In the genomic region with DNA sequence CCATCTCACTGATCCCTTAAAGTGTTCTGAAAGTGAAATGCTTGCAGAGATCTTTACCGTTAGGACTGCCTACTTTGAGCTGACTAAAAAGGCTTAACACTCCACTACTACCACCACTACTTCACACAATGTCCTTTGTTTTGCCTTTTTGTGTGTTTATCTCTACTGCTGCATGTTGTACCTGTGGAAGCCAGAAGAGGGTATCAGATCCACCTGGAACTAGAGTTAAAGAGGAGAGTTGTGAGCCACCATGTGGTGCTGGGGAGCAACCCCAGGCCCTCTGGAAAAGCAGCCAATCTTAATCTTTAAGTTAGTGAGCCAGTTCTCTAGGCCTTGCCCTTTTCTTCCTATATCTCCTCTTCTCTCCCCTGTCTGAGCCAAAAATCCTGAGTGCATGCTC, we compare ENCODE assay signal across 12 mouse cellular contexts. TPM values are rescaled to one million over a fixed set of nuclear protein-coding genes. Genes with fewer than 3 reads are reported as not detected.
DNase-seq lines count a peak whose midpoint lies in the region; ATAC-seq and TF ChIP-seq lines count a peak whose summit lies in the region.
"Had no signal": no experiment of that assay in that cellular context is flagged by ENCODE, and none has a peak within 500 bp of the region (broad histone marks: within the 10 kb centered on the region; RNA-seq: fewer than 3 reads in every experiment).

No protein-coding gene starts in this region.

- H3K4me2 ChIP-seq in lung, postnatal 0 days (replicated peaks; ENCODE audit: low read depth, low read length), result no peak overlapping the region
- H3K4me2 ChIP-seq: liver, embryonic 15.5 days; midbrain, embryonic 11.5 days had no signal

- DNase-seq in heart, adult 11 months, result peak; percentile 40
- no peak for DNase-seq in heart, postnatal 10 days
- DNase-seq in lung, postnatal 0 days (ENCODE audit: low spot score), result peak; percentile 15
- no peak for DNase-seq in lung, postnatal 25 days (ENCODE audit: low spot score)
- peak; percentile 39 for DNase-seq in ES-E14 (ENCODE audit: low read depth, low spot score)
- DNase-seq in ovary, postnatal 10 days (ENCODE audit: low spot score), result no peak
- DNase-seq in limb, embryonic 10.5 days (ENCODE audit: low spot score), result no peak
- DNase-seq: cerebellum, adult 18-20 months; kidney, postnatal 4 days had no signal

- H3K4me1 ChIP-seq in lung, postnatal 0 days (ENCODE audit: insufficient read depth, low read depth, low read length), result peaks cover 13% of the 10 kb centered on the region; the same call in 1 of the 2 replicates
- H3K4me1 ChIP-seq in ES-E14 (ENCODE audit: control insufficient read depth in 2 of 2, insufficient read depth in 2 of 2, low read length in 2 of 2, poor library complexity in 1 of 2), result peaks cover 3% of the 10 kb centered on the region in 2 experiments; a peak in 2 of 4 replicates
- H3K4me1 ChIP-seq in limb, embryonic 10.5 days, result peaks cover 18% of the 10 kb centered on the region

- TF ChIP-seq EP300 in lung, postnatal 0 days (IDR thresholded peaks at IDR 0.05), result no peak

- no peaks in the 10 kb centered on the region for H3K9me3 ChIP-seq in lung, postnatal 0 days (ENCODE audit: low read length)
- H3K9me3 ChIP-seq in ES-E14 (ENCODE audit: control insufficient read depth, insufficient read depth, low read depth, low read length), result no peaks in the 10 kb centered on the region
- no peaks in the 10 kb centered on the region for H3K9me3 ChIP-seq in limb, embryonic 10.5 days (replicated peaks)
- H3K9me3 ChIP-seq: liver, embryonic 15.5 days had no signal

- no peak for ATAC-seq in lung, postnatal 0 days
- ATAC-seq in megakaryocyte-erythroid progenitor cell, adult 5-6 weeks (replicated peaks; ENCODE audit: low FRiP score, low TSS enrichment, poor library complexity, severe bottlenecking), result peak; percentile 37

- H3K9ac ChIP-seq in lung, postnatal 0 days (replicated peaks; ENCODE audit: low read depth), result no peak overlapping the region
- H3K9ac ChIP-seq in ES-E14 (ENCODE audit: insufficient read depth, low read depth, low read length, poor library complexity, severe bottlenecking), result no peak overlapping the region
- H3K9ac ChIP-seq: liver, embryonic 15.5 days had no signal

- in situ Hi-C loops in ES-E14 (cut with MboI; ENCODE audit: low sequenced_read_pairs in 2 of 2, unreplicated experiment in 2 of 2), result loop anchor here in 1 of 2 experiments (25.0 kb wide), 1 partner anchor 485 kb away; no protein-coding TSS in a partner anchor

- no peak overlapping the region for H3K27ac ChIP-seq in lung, postnatal 0 days (ENCODE audit: low read length)
- no peak overlapping the region for H3K27ac ChIP-seq in ES-E14 (ENCODE audit: insufficient read depth, low read depth, low read length, poor library complexity, severe bottlenecking)
- H3K27ac ChIP-seq in limb, embryonic 10.5 days, result no peak overlapping the region
- H3K27ac ChIP-seq: liver, embryonic 15.5 days had no signal

- H3K27me3 ChIP-seq in lung, postnatal 0 days (replicated peaks; ENCODE audit: insufficient read depth, low read length), result no peaks in the 10 kb centered on the region
- no peaks in the 10 kb centered on the region for H3K27me3 ChIP-seq in limb, embryonic 10.5 days (ENCODE audit: low read depth, poor library complexity, severe bottlenecking)
- H3K27me3 ChIP-seq: liver, embryonic 15.5 days had no signal

- WGBS in lung, postnatal 0 days, result 50% methylated on average over 1 of the region's 1 CpGs
- WGBS in limb, embryonic 10.5 days, result 95% methylated on average over 1 of the region's 1 CpGs

- H3K4me3 ChIP-seq in lung, postnatal 0 days (ENCODE audit: low read depth, low read length), result no peak overlapping the region
- H3K4me3 ChIP-seq in ES-E14 (ENCODE audit: insufficient read depth in 1 of 2, low read depth in 1 of 2, low read length in 2 of 2, poor library complexity in 1 of 2, severe bottlenecking in 1 of 2), result no peak overlapping the region
- H3K4me3 ChIP-seq in limb, embryonic 10.5 days, result no peak overlapping the region
- H3K4me3 ChIP-seq: liver, embryonic 15.5 days had no signal

- intact Hi-C loops in heart, postnatal 10 days (cut with DNase I), result no loop called here

- TF ChIP-seq CTCF in lung, postnatal 0 days (IDR thresholded peaks at IDR 0.05), result peak; percentile 44

- peaks cover 28% of the 10 kb centered on the region; the same call in 1 of the 2 replicates for H3K36me3 ChIP-seq in lung, postnatal 0 days (ENCODE audit: insufficient read depth, low read length)
- peaks cover 29% of the 10 kb centered on the region for H3K36me3 ChIP-seq in ES-E14 (ENCODE audit: control insufficient read depth, insufficient read depth, low read length, poor library complexity, severe bottlenecking)
- peaks cover 84% of the 10 kb centered on the region for H3K36me3 ChIP-seq in limb, embryonic 10.5 days

TF ChIP-seq in ES-E14, 5 proteins besides CTCF, POLR2A, EP300 and RAD21:
- TF ChIP-seq MAFK (IDR thresholded peaks at IDR 0.05; ENCODE audit: insufficient read depth, low read depth, low read length) (no peak), ZNF384 (IDR thresholded peaks at IDR 0.05; ENCODE audit: low read depth, low read length) (no peak), HCFC1 (IDR thresholded peaks at IDR 0.05; ENCODE audit: borderline replicate concordance, insufficient read depth, low read length) (no peak), CHD2 (IDR thresholded peaks at IDR 0.05; ENCODE audit: low read depth, low read length) (no peak), ZC3H11A (IDR thresholded peaks at IDR 0.05; ENCODE audit: borderline replicate concordance, low read depth, low read length) (no peak)
TF ChIP-seq in ES-E14: peak in this region for 0.

RNA-seq across cellular contexts. Expression of gene Dnaja1, which starts 5.3 kb away (rescaled TPM):
- total RNA-seq in heart, postnatal 10 days (2021), result 100 to 1,000 TPM in 1 of 2 experiments, 10 to 100 TPM in 1; 95.0 to 120 TPM
- 285 and 314 TPM in 2 replicates for polyA plus RNA-seq in lung, postnatal 0 days (2015; fragmentation: Nextera tagmentation; extraction: Ambion mirVana)
- 92.8 and 139 TPM in 2 replicates for total RNA-seq in ES-E14 (2012; rRNA removed)
- total RNA-seq in megakaryocyte-erythroid progenitor cell, adult 5-6 weeks (2014; fragmentation: Nextera tagmentation), result 141 and 157 TPM in 2 replicates
- total RNA-seq in megakaryocyte-erythroid progenitor cell, adult 5-6 weeks (2017), result 570 and 579 TPM in 2 replicates
- polyA plus RNA-seq in limb, embryonic 10.5 days (2016; fragmentation: Nextera tagmentation; extraction: Ambion mirVana), result 546 and 555 TPM in 2 replicates

RNA-seq across cellular contexts. Expression of gene Aptx, which starts 24.3 kb away (rescaled TPM):
- total RNA-seq in heart, postnatal 10 days (2021), result 10 to 100 TPM; 18.0 to 18.1 TPM
- 19.5 and 21.2 TPM in 2 replicates for polyA plus RNA-seq in lung, postnatal 0 days (2015; fragmentation: Nextera tagmentation; extraction: Ambion mirVana)
- total RNA-seq in ES-E14 (2012; rRNA removed), result 14.7 and 16.2 TPM in 2 replicates
- total RNA-seq in megakaryocyte-erythroid progenitor cell, adult 5-6 weeks (2014; fragmentation: Nextera tagmentation), result 9.3 and 15.6 TPM in 2 replicates
- 14.5 and 16.2 TPM in 2 replicates for total RNA-seq in megakaryocyte-erythroid progenitor cell, adult 5-6 weeks (2017)
- polyA plus RNA-seq in limb, embryonic 10.5 days (2016; fragmentation: Nextera tagmentation; extraction: Ambion mirVana), result 35.4 and 39.6 TPM in 2 replicates

RNA-seq across cellular contexts. Expression of gene Smu1, which starts 30.5 kb away (rescaled TPM):
- 10 to 100 TPM; 38.7 to 40.8 TPM for total RNA-seq in heart, postnatal 10 days (2021)
- polyA plus RNA-seq in lung, postnatal 0 days (2015; fragmentation: Nextera tagmentation; extraction: Ambion mirVana), result 88.4 and 89.0 TPM in 2 replicates
- 106 and 125 TPM in 2 replicates for total RNA-seq in ES-E14 (2012; rRNA removed)
- total RNA-seq in megakaryocyte-erythroid progenitor cell, adult 5-6 weeks (2014; fragmentation: Nextera tagmentation), result 78.1 and 94.5 TPM in 2 replicates
- 145 and 151 TPM in 2 replicates for total RNA-seq in megakaryocyte-erythroid progenitor cell, adult 5-6 weeks (2017)
- polyA plus RNA-seq in limb, embryonic 10.5 days (2016; fragmentation: Nextera tagmentation; extraction: Ambion mirVana), result 186 and 189 TPM in 2 replicates

Comparison
In these comparisons a context has a peak if more than half of its experiments do, and no peak if none do; other contexts are left out.
1. DNase-seq: peak in heart, adult 11 months (single experiment), lung, postnatal 0 days (single experiment) and ES-E14 (single experiment); none in heart, postnatal 10 days (0 of 2), lung, postnatal 25 days (single experiment), ovary, postnatal 10 days (single experiment) and limb, embryonic 10.5 days (single experiment).